Mouse (Mus musculus) limb, embryonic 14.5 days (tissue): ENCODE data around the gene Nr4a2. TPM values are rescaled to one million over a fixed set of nuclear protein-coding genes. Genes with fewer than 3 reads are reported as not detected.

Experiments
- ATAC-seq: fragments of 200-750 bp; cut with Nextera tagmentation; 2 replicates; pipeline ENCODE4 v1.8.0; 2017; ENCODE audit warnings: low read depth, moderate number of reproducible peaks, moderate TSS enrichment; ENCODE audit not compliant: low FRiP score
- DNase-seq: peaks from one replicate; pipeline ENCODE4 v3.0.0-alpha.2; 2015; ENCODE audit warnings: low spot score
- H3K27ac ChIP-seq: fragments of 300-500 bp; sonication (generic); replicated peaks from 2 replicates; pipeline ENCODE4 v1.5.1; 2014; ENCODE audit warnings: low read depth, mild to moderate bottlenecking, low read length, moderate library complexity, mixed read lengths
- H3K27me3 ChIP-seq: fragments of 300-500 bp; sonication (generic); 2 replicates; pipeline ENCODE4 v1.6.1; 2014; ENCODE audit warnings: low read length, mixed read lengths; ENCODE audit not compliant: control insufficient read depth, insufficient read depth
- H3K36me3 ChIP-seq: fragments of 300-500 bp; sonication (generic); 2 replicates; pipeline ENCODE4 v1.6.1; 2014; ENCODE audit warnings: mild to moderate bottlenecking, low read length, moderate library complexity, mixed read lengths; ENCODE audit not compliant: control insufficient read depth, insufficient read depth
- H3K4me1 ChIP-seq: fragments of 300-500 bp; sonication (generic); 2 replicates; pipeline ENCODE4 v1.6.1; 2014; ENCODE audit warnings: antibody characterized with exemption, low read length, mixed read lengths; ENCODE audit not compliant: control insufficient read depth, insufficient read depth
- H3K4me2 ChIP-seq: fragments of 300-500 bp; sonication (generic); replicated peaks from 2 replicates; pipeline ENCODE4 v1.6.1; 2014; ENCODE audit warnings: low read depth, mild to moderate bottlenecking, low read length, moderate library complexity; ENCODE audit not compliant: severe bottlenecking
- H3K4me3 ChIP-seq: fragments of 300-500 bp; sonication (generic); replicated peaks from 2 replicates; pipeline ENCODE4 v1.5.1; 2014; ENCODE audit warnings: low read length
- H3K9ac ChIP-seq: fragments of 300-500 bp; sonication (generic); 2 replicates; pipeline ENCODE4 v1.6.1; 2014; ENCODE audit warnings: mild to moderate bottlenecking, low read depth, low read length, moderate library complexity; ENCODE audit not compliant: severe bottlenecking
- H3K9me3 ChIP-seq: fragments of 300-500 bp; sonication (generic); 2 replicates; pipeline ENCODE4 v1.6.1; 2016; ENCODE audit warnings: low read length; ENCODE audit not compliant: control insufficient read depth
- POLR2A ChIP-seq: fragments of 200-500 bp; IDR thresholded peaks from 2 replicates; pipeline ENCODE4 v1.8.0; 2012; ENCODE audit warnings: inconsistent platforms, mild to moderate bottlenecking, moderate library complexity, borderline replicate concordance; ENCODE audit not compliant: insufficient read depth, insufficient read length; ENCODE audit errors: extremely low read depth
- WGBS: fragments of 180-500 bp; shearing (Covaris S2); extraction: QIAGEN DNeasy Blood & Tissue Kit; methylation state at CpG from one replicate; pipeline ENCODE4 v1.1.7; 2014; 5-methylcytosine and 5-hydroxymethylcytosine counted together
- polyA plus RNA-seq, 2 experiments: library from polyadenylated mRNA; depleted of rRNA in 1 of 2; stranded (reverse) in 1 of 2; unstranded in 1 of 2; fragments of >200 nt; fragmentation: Nextera tagmentation in 1 of 2; extraction: Ambion mirVana in 1 of 2; gene quantifications; 2 replicates each; pipeline versions ENCODE4 v1.2.1 to v1.2.3; 2012 to 2014

Gene Nr4a2
- polyA plus RNA-seq, 2 experiments = 5.5 to 6.4 TPM

- Histone ChIP-seq H3K27me3 (no peaks in the 10 kb centered on the region), H3K9me3 (no peaks in the 10 kb centered on the region), H3K4me3 (no peak overlapping the region), H3K4me2 (no peak overlapping the region), H3K4me1 (peaks cover 6% of the 10 kb centered on the region; the same call in 1 of the 2 replicates), H3K36me3 (no peaks in the 10 kb centered on the region), H3K27ac (no peak overlapping the region), H3K9ac (no peak overlapping the region)
- no peak for TF ChIP-seq POLR2A
- DNase-seq (no peak), ATAC-seq (no peak)
- 86% methylated on average over 4 of the region's 4 CpGs for WGBS
These were observed 2.7 kb downstream of the Nr4a2 start for GRCm38 (mm10) chr2:57121110-57121509.

- Histone ChIP-seq H3K4me2 (peak overlapping the region; percentile 99), H3K4me3 (peak overlapping the region; percentile 81), H3K27ac (peak overlapping the region; percentile 84), H3K9me3 (no peaks in the 10 kb centered on the region), H3K9ac (no peak overlapping the region), H3K36me3 (no peaks in the 10 kb centered on the region), H3K4me1 (peaks cover 8% of the 10 kb centered on the region; the same call in 1 of the 2 replicates), H3K27me3 (peaks cover 12% of the 10 kb centered on the region)
- DNase-seq (peak; percentile 81), ATAC-seq (0 out of 2 replicates have a peak, but pooled peaks have one; percentile 7)
- no peak for TF ChIP-seq POLR2A
- 3% methylated on average over 11 of the region's 13 CpGs for WGBS
These were observed 6.4 kb downstream of the Nr4a2 start for GRCm38 (mm10) chr2:57117201-57117951.

GRCm38 (mm10) chr2:57116366-57117200 lies 7.2 kb downstream of the Nr4a2 start:
- under 1% methylated on average over 38 of the region's 47 CpGs for WGBS
- DNase-seq (peak; percentile 71), ATAC-seq (peak; percentile 53)
- Histone ChIP-seq H3K9me3 (no peaks in the 10 kb centered on the region), H3K4me1 (peaks cover 8% of the 10 kb centered on the region; the same call in 1 of the 2 replicates), H3K4me2 (peak overlapping the region; percentile 99), H3K4me3 (peak overlapping the region; percentile 81), H3K9ac (peak overlapping the region; percentile 58), H3K36me3 (no peaks in the 10 kb centered on the region), H3K27me3 (peaks cover 20% of the 10 kb centered on the region), H3K27ac (peak overlapping the region; percentile 84)
- no peak for TF ChIP-seq POLR2A

- no peak for ATAC-seq
- peak; percentile 23 for DNase-seq
- Histone ChIP-seq H3K27me3 (peaks cover 27% of the 10 kb centered on the region), H3K9ac (peak overlapping the region; percentile 58), H3K27ac (peak overlapping the region; percentile 84), H3K4me2 (peak overlapping the region; percentile 99), H3K4me1 (peaks cover 8% of the 10 kb centered on the region; the same call in 1 of the 2 replicates), H3K9me3 (no peaks in the 10 kb centered on the region), H3K36me3 (no peaks in the 10 kb centered on the region), H3K4me3 (peak overlapping the region; percentile 81)
- WGBS = 0% methylated on average over 19 of the region's 28 CpGs
- no peak for TF ChIP-seq POLR2A
These were observed 7.9 kb downstream of the Nr4a2 start for GRCm38 (mm10) chr2:57115864-57116365.
